Mouse (Mus musculus) kidney, adult 11 months (tissue): ENCODE data around the gene Enho.

Experiments
- DNase-seq: peaks from one replicate; pipeline ENCODE4 v3.0.0; 2022

Enho gene

GRCm38 (mm10) chr4:41662723-41663122 lies 22.6 kb upstream of the Enho start:
- no peak for DNase-seq

- DNase-seq, result peak; percentile 60
These were observed 20.8 kb upstream of the Enho start for GRCm38 (mm10) chr4:41660851-41661430.

GRCm38 (mm10) chr4:41659556-41659955 lies 19.4 kb upstream of the Enho start:
- no peak for DNase-seq

- peak; percentile 46 for DNase-seq
These were observed 18.7 kb upstream of the Enho start for GRCm38 (mm10) chr4:41658566-41659384.

GRCm38 (mm10) chr4:41655525-41655924 lies 15.4 kb upstream of the Enho start:
- DNase-seq, result no peak

- DNase-seq, result peak; percentile 55
These were observed 14.1 kb upstream of the Enho start for GRCm38 (mm10) chr4:41654217-41654616.

GRCm38 (mm10) chr4:41653730-41654129 lies 13.6 kb upstream of the Enho start:
- DNase-seq, result no peak

GRCm38 (mm10) chr4:41653296-41653695 lies 13.2 kb upstream of the Enho start:
- DNase-seq, result peak; percentile 49

- DNase-seq, result no peak
These were observed 8.5 kb upstream of the Enho start for GRCm38 (mm10) chr4:41648627-41649026.

- DNase-seq, result no peak
These were observed 8.0 kb upstream of the Enho start for GRCm38 (mm10) chr4:41648157-41648556.

GRCm38 (mm10) chr4:41645488-41645887 lies 5.4 kb upstream of the Enho start:
- peak; percentile 22 for DNase-seq

- no peak for DNase-seq
These were observed 1.2 kb upstream of the Enho start for GRCm38 (mm10) chr4:41641199-41641822.

- no peak for DNase-seq
These were observed 796 bp downstream of the Enho start for GRCm38 (mm10) chr4:41639214-41639841.

GRCm38 (mm10) chr4:41638828-41639213 lies 1.3 kb downstream of the Enho start:
- no peak for DNase-seq

- no peak for DNase-seq
These were observed 1.9 kb downstream of the Enho start for GRCm38 (mm10) chr4:41638186-41638731.

GRCm38 (mm10) chr4:41636882-41637635 lies 3.1 kb downstream of the Enho start:
- no peak for DNase-seq

GRCm38 (mm10) chr4:41636366-41636765 lies 3.8 kb downstream of the Enho start:
- DNase-seq, result peak; percentile 51

GRCm38 (mm10) chr4:41635906-41636305 lies 4.2 kb downstream of the Enho start:
- DNase-seq, result no peak

- no peak for DNase-seq
These were observed 4.9 kb downstream of the Enho start for GRCm38 (mm10) chr4:41635224-41635623.

GRCm38 (mm10) chr4:41634631-41635030 lies 5.5 kb downstream of the Enho start:
- no peak for DNase-seq

GRCm38 (mm10) chr4:41633001-41633400 lies 7.1 kb downstream of the Enho start:
- no peak for DNase-seq

GRCm38 (mm10) chr4:41631390-41631789 lies 8.7 kb downstream of the Enho start:
- peak; percentile 28 for DNase-seq

- DNase-seq, result no peak
These were observed 9.9 kb downstream of the Enho start for GRCm38 (mm10) chr4:41630196-41630595.
